Mouse (Mus musculus): ENCODE results near the gene Mitf.

The Mitf gene

GRCm38 (mm10) chr6:97950033-97950881, 143.4 kb downstream of the Mitf start:
- no peak for DNase-seq (ENCODE audit: low read depth)

GRCm38 (mm10) chr6:97950882-97951245, 144.0 kb downstream of the Mitf start:
- DNase-seq (ENCODE audit: low read depth) = no peak

- DNase-seq (ENCODE audit: low read depth) = no peak
These were observed 144.9 kb downstream of the Mitf start for GRCm38 (mm10) chr6:97951711-97952110.

- no peak for DNase-seq (ENCODE audit: low read depth)
These were observed 146.0 kb downstream of the Mitf start for GRCm38 (mm10) chr6:97952845-97953244.

GRCm38 (mm10) chr6:97956121-97956520, 149.3 kb downstream of the Mitf start:
- DNase-seq (ENCODE audit: low read depth) = no peak

- DNase-seq (ENCODE audit: low read depth) = no peak
These were observed 149.8 kb downstream of the Mitf start for GRCm38 (mm10) chr6:97956636-97957035.

- DNase-seq (ENCODE audit: low read depth) = no peak
These were observed 151.4 kb downstream of the Mitf start for GRCm38 (mm10) chr6:97958276-97958675.

- no peak for DNase-seq (ENCODE audit: low read depth)
These were observed 154.9 kb downstream of the Mitf start for GRCm38 (mm10) chr6:97961776-97962175.

- no peak for DNase-seq (ENCODE audit: low read depth)
These were observed 155.5 kb downstream of the Mitf start for GRCm38 (mm10) chr6:97962311-97962710.

GRCm38 (mm10) chr6:97964750-97965149, 157.9 kb downstream of the Mitf start:
- DNase-seq (ENCODE audit: low read depth) = no peak

GRCm38 (mm10) chr6:97981668-97982067, 174.8 kb downstream of the Mitf start:
- DNase-seq (ENCODE audit: low read depth) = no peak

GRCm38 (mm10) chr6:97985658-97986057, 178.8 kb downstream of the Mitf start:
- no peak for DNase-seq (ENCODE audit: low read depth)

- DNase-seq (ENCODE audit: low read depth) = no peak
These were observed 179.6 kb downstream of the Mitf start for GRCm38 (mm10) chr6:97986417-97986816.

- no peak for DNase-seq (ENCODE audit: low read depth)
These were observed 186.7 kb downstream of the Mitf start for GRCm38 (mm10) chr6:97993507-97993906.

- peak; percentile 34 for DNase-seq (ENCODE audit: low read depth)
These were observed 188.9 kb downstream of the Mitf start for GRCm38 (mm10) chr6:97995606-97996307.

- no peak for DNase-seq (ENCODE audit: low read depth)
These were observed 194.7 kb downstream of the Mitf start for GRCm38 (mm10) chr6:98001551-98001950.

GRCm38 (mm10) chr6:98003114-98003513, 196.3 kb downstream of the Mitf start:
- no peak for DNase-seq (ENCODE audit: low read depth)

- DNase-seq (ENCODE audit: low read depth) = peak; percentile 41
These were observed 198.7 kb downstream of the Mitf start for GRCm38 (mm10) chr6:98005566-98005965.

- DNase-seq (ENCODE audit: low read depth) = no peak
These were observed 208.2 kb downstream of the Mitf start for GRCm38 (mm10) chr6:98015066-98015465.

- no peak for DNase-seq (ENCODE audit: low read depth)
These were observed 209.0 kb downstream of the Mitf start for GRCm38 (mm10) chr6:98015819-98016218.

- no peak for DNase-seq (ENCODE audit: low read depth)
These were observed 217.0 kb downstream of the Mitf start for GRCm38 (mm10) chr6:98023876-98024275.

- no peak for DNase-seq (ENCODE audit: low read depth)
These were observed 231.7 kb downstream of the Mitf start for GRCm38 (mm10) chr6:98038513-98038912.

- DNase-seq (ENCODE audit: low read depth) = no peak
These were observed 234.9 kb downstream of the Mitf start for GRCm38 (mm10) chr6:98041795-98042194.
